Mouse (Mus musculus) 3T3-L1 (cell line): ENCODE measurements at regions not wholly inside any gene's neighbourhood (a gene's known extent, or its start where the extent isn't known, plus 50 kb on each side); places are given as distances from the start of the nearest gene placed in this dataset.
A peak's percentile ranks its signal among the peaks of the same experiment; 100 is the strongest.
"Not testable (repeated sequence)": the region's sequence is repeated elsewhere in the genome, so short reads cannot be mapped to it uniquely, and the experiment has no call there.

Experiments used
- DNase-seq: peaks from one replicate; pipeline ENCODE4 v3.0.0-alpha.2; 2015; ENCODE audit warnings: low read depth, low spot score

DNA sequence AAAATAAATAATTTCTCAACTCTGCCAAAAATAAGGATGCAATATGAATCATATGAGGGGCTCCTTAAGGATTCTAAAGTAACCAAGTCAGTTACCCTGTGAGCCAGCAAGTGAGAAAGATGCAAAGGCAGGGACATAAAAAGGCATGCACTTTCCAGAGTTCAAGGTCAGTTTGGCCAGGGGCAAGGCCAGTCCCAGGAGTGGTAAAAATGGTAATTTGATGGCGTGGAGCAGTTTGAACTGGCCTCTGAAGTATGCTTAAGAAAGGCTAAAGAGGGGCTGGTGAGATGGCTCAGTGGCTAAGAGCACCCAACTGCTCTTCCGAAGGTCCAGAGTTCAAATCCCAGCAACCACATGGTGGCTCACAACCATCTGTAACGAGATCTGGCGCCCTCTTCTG, 68.8 kb downstream of the BC005561 start:
- DNase-seq: not testable (repeated sequence)

DNA sequence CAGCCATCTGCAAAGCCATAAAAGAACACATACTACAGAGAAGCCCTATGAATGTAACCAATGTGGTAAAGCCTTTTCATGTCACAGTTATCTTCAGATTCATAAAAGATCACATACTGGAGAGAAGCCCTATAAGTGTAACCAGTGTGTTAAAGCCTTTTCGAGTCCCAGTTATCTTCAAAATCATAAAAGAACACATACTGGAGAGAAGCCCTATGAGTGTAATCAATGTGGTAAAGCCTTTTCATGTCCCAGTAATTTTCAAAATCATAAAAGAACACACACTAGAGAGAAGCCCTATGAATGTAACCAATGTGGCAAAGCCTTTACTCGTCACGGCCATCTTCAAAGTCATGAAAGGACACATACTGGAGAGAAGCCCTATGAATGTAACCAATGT, 74.2 kb downstream of the BC005561 start:
- peak; percentile 5 for DNase-seq

DNA sequence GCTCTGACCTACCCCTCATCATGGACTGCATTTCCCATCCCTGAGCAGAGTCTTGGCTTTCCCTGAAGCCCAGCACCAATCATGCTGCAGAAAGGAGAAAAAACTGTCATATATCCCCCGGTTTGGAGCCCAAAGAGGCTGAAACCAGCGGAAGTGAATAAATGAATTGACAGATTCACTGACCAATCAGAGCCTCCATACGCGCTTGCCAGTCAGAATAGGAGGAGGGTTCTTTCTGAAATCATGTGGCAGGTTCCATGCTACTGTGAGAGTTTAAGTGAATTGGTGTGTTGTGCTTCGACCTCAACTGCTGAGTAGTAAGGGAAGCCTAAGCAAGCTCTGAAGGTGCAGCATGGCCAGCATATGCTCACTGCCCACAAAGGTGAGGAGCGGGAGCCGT, 101.0 kb downstream of the BC005561 start:
- no peak for DNase-seq
